Mouse (Mus musculus): ENCODE results near the gene Usp37.

Gene Usp37

DNA sequence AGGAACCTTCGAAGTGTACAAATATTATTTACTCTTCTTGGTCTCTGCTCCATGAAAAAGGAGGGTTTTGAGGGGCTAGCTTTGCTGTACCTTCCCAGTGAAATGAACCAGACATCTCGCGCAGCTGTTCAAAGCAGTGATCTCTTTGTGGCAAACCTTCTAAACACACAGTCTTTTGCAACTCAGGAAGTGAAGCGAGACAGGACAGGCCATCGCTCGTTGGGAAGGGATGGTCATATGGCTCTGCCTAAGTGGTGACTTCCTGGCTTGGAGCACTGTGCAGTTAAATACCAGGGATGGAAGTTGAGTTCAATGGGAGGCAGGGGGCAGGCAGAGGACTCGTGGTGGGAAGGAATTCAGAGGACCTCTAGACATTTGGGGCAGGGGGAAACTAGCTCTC lies 118.2 kb downstream of the Usp37 start:
- Histone ChIP-seq H3K36me3 (ENCODE audit: control insufficient read depth, insufficient read depth, low read length, poor library complexity, severe bottlenecking) (no peaks in the 10 kb centered on the region), H3K27me3 (ENCODE audit: control insufficient read depth, insufficient read depth, low read length, poor library complexity, severe bottlenecking) (no peaks in the 10 kb centered on the region)
- no peak for DNase-seq (ENCODE audit: low read depth, low spot score)

DNA sequence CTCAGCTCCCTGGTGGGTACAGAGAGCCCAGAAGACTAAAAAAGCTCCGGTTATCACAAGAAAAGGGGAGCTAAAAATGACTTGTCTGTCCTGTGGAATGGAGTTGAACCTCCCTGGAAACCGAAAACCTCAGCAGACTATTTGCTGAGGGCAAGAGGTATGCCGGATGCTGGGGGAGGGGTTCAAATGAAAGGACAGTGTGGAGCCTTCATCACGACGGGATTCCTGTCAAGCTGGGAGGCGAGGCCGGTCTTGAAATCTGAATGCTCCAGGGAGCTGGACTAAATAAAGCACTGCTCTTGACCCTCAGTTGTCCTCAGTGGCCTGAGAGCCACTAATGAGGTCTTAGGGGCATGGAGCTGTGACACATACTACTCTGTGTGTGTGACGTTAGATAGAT lies 120.9 kb downstream of the Usp37 start:
- DNase-seq (ENCODE audit: low read depth, low spot score) = no peak
- Histone ChIP-seq H3K36me3 (ENCODE audit: control insufficient read depth, insufficient read depth, low read length, poor library complexity, severe bottlenecking) (no peaks in the 10 kb centered on the region), H3K27me3 (ENCODE audit: control insufficient read depth, insufficient read depth, low read length, poor library complexity, severe bottlenecking) (no peaks in the 10 kb centered on the region)

DNA sequence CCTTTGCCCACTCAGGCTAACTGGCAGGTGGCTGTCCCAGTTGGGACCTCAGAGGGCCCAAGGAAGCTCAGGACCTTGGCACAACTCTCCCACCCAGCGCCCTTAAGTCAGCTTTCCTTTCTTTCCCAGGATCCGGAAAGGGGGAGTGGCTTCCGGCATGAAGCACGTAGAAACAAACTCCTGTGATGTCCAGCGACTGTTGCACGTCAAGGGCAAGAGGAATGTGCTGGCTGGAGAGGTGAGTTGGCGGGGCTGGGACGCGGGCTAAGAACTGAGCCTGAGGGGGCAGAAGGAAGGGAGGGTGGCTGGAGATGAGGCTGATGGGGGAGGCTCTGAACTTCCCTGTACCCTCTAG lies 124.7 kb downstream of the Usp37 start:
- Histone ChIP-seq H3K27me3 (ENCODE audit: control insufficient read depth, insufficient read depth, low read length, poor library complexity, severe bottlenecking) (no peaks in the 10 kb centered on the region), H3K36me3 (ENCODE audit: control insufficient read depth, insufficient read depth, low read length, poor library complexity, severe bottlenecking) (no peaks in the 10 kb centered on the region)
- no peak for DNase-seq (ENCODE audit: low read depth, low spot score)

DNA sequence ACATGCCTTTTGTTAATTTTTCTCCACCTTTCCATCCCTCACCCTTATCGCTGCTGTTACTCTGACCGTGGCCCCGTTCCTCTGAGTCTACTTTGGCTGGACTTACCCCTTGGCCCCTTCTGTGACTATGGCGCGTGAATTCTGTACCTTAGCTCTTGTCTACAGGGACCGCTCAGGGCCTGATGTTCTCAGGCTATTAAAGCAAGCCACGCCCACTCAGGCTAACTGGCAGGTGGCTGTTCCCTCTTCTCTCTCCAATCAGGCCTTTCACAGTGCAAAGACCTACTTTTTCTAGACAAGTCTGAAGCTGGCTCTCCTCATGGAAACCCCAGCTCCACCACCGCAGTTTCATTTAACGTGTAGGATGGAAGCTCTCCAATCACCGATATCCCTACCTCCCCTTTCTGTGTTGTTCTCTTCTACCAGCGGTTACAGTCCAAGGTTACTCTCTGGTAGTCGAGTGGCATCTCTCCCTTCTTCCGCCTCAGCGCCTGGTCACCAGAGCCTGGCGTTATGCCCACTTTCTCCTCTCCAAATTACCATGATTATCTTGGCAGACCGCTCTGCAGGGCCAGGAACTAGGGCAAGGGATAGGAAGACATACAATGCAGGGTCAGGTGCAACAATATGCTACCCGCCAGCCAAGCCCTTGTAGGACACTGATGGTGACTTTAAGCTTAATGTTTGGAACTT lies 125.2 kb downstream of the Usp37 start:
- no peaks in the 10 kb centered on the region for H3K36me3 ChIP-seq (ENCODE audit: control insufficient read depth, insufficient read depth, low read length, poor library complexity, severe bottlenecking)
- no peak for DNase-seq (ENCODE audit: low read depth, low spot score)

DNA sequence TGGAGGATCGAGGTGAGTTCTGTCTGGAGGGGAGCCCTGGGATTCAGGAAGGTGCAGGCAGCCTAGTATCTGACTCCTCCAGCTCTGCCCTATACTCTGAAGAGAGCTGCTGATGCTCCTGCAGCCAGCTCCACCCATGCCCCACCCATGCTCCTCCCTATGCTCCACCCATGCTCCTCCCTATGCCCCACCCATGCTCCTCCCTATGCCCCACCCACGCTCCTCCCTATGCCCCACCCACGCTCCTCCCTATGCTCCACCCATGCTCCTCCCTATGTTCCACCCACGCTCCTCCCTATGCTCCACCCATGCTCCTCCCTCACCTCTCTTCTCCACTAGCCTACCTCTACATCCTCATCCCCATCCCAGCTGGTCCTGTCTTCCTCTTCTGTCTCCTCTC lies 128.9 kb downstream of the Usp37 start:
- H3K36me3 ChIP-seq (ENCODE audit: control insufficient read depth, insufficient read depth, low read length, poor library complexity, severe bottlenecking) = no peaks in the 10 kb centered on the region
- DNase-seq (ENCODE audit: low read depth, low spot score) = peak; percentile 48
- H3K27me3 ChIP-seq (ENCODE audit: control insufficient read depth, insufficient read depth, low read length, poor library complexity, severe bottlenecking) = no peaks in the 10 kb centered on the region

More for the DNA sequence above, 125.2 kb downstream of the Usp37 start:
- H3K27me3 ChIP-seq (ENCODE audit: control insufficient read depth, insufficient read depth, low read length, poor library complexity, severe bottlenecking) = no peaks in the 10 kb centered on the region

DNA sequence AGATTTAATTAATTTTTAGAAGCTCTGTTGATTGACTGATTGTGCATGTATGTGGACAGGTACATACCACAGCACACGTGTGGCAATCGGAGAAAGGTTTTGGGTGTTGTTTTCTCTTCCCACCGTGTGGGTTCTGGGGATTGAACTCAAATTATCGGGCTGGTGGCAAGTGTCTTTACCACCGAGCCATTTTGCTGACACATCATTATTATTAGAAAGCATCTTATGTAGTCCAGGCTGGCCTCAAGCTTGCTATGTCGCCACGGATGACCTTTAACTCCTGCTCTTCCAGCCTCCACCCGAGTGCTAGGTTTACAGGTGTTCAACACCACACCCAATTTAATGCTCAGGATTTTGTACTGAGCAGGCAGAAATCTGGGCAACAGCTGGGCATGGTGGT lies 131.4 kb downstream of the Usp37 start:
- Histone ChIP-seq H3K27me3 (ENCODE audit: control insufficient read depth, insufficient read depth, low read length, poor library complexity, severe bottlenecking) (no peaks in the 10 kb centered on the region), H3K36me3 (ENCODE audit: control insufficient read depth, insufficient read depth, low read length, poor library complexity, severe bottlenecking) (no peaks in the 10 kb centered on the region)
- DNase-seq (ENCODE audit: low read depth, low spot score) = no peak

DNA sequence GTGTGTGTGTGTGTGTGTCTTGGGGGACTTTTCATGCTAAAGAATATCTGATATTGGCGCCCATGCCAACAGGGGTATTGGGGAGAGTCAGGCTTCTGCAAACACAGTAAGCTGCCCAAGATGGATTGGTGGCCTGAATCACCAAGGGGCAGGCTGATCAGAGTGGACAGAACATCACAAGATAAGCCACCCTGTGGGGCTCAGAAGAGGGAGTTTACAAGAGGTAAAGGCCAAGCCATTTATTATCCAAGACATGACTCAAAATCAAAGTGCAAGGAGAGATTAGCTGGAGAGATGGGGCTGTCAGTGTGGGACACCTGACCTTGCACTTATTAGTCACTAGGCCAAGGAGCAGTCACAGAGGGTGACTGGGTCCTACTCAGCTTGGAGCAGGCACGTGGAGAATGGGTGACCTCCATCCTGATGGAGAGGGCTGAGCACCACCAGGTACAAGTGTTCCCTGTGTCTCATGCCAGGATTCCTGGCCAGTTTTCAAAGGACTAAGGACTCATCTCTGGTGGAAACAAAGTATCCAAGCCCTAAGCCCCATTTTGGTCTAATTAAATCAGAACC lies 132.2 kb downstream of the Usp37 start:
- Histone ChIP-seq H3K27me3 (ENCODE audit: control insufficient read depth, insufficient read depth, low read length, poor library complexity, severe bottlenecking) (no peaks in the 10 kb centered on the region), H3K36me3 (ENCODE audit: control insufficient read depth, insufficient read depth, low read length, poor library complexity, severe bottlenecking) (no peaks in the 10 kb centered on the region)
- DNase-seq (ENCODE audit: low read depth, low spot score) = no peak

- Histone ChIP-seq H3K36me3 (ENCODE audit: control insufficient read depth, insufficient read depth, low read length, poor library complexity, severe bottlenecking) (no peaks in the 10 kb centered on the region), H3K27me3 (ENCODE audit: control insufficient read depth, insufficient read depth, low read length, poor library complexity, severe bottlenecking) (no peaks in the 10 kb centered on the region)
- DNase-seq (ENCODE audit: low read depth, low spot score) = no peak
These were observed 135.2 kb downstream of the Usp37 start, which contains the start of gene Vil1 for GRCm38 (mm10) chr1:74408589-74409504. Vil1 (plus strand) TSS chr1:74409376.

DNA sequence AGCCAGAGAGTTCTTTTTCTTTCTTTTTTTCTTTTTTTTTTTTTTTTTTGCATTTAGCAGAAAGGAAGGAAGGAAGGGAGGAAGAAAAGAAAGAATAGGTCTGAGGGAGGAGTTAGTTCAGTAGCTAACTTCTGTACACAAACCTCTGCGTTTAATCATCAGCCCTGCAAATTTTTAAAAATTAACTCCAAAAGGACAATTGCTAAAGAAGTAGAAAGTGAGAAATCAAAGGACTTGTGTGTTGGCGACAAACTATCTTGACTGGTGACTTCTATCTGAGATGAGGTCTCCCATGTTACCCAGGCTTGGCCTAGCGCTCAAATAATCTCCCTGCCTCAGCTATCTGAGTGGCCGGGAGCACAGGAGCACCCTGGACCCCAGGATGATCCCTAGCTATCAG lies 139.9 kb downstream of the Usp37 start:
- H3K36me3 ChIP-seq (ENCODE audit: control insufficient read depth, insufficient read depth, low read length, poor library complexity, severe bottlenecking) = no peaks in the 10 kb centered on the region
- no peaks in the 10 kb centered on the region for H3K27me3 ChIP-seq (ENCODE audit: control insufficient read depth, insufficient read depth, low read length, poor library complexity, severe bottlenecking)
- no peak for DNase-seq (ENCODE audit: low read depth, low spot score)

GRCm38 (mm10) chr1:74401015-74401702 lies 142.9 kb downstream of the Usp37 start:
- no peaks in the 10 kb centered on the region for H3K27me3 ChIP-seq (ENCODE audit: control insufficient read depth, insufficient read depth, low read length, poor library complexity, severe bottlenecking)
- DNase-seq (ENCODE audit: low read depth, low spot score) = no peak
- H3K36me3 ChIP-seq (ENCODE audit: control insufficient read depth, insufficient read depth, low read length, poor library complexity, severe bottlenecking) = no peaks in the 10 kb centered on the region

DNA sequence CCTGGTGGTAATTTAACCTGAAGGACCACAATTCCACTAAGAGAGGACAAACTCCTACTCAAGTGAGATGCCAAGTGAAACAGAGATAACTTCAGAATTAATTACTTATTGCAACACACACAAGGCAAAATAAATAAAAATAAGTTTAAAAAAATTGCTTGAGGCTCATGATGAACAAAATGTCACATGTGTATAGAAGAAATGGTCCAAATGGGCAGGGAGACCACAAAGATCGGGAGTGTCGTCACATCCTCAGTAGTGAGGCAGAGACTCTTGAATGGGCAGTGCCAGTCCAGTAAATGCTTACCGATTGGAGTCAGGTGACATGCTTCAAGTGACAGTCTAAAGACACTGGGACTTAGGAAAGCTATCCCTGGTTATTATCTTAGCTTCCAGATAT lies 143.6 kb downstream of the Usp37 start:
- DNase-seq (ENCODE audit: low read depth, low spot score) = no peak
- Histone ChIP-seq H3K27me3 (ENCODE audit: control insufficient read depth, insufficient read depth, low read length, poor library complexity, severe bottlenecking) (no peaks in the 10 kb centered on the region), H3K36me3 (ENCODE audit: control insufficient read depth, insufficient read depth, low read length, poor library complexity, severe bottlenecking) (no peaks in the 10 kb centered on the region)

GRCm38 (mm10) chr1:74397919-74398451 lies 146.1 kb downstream of the Usp37 start:
- DNase-seq (ENCODE audit: low read depth, low spot score) = peak; percentile 89
- peaks cover 4% of the 10 kb centered on the region; the same call in 1 of the 2 replicates for H3K36me3 ChIP-seq (ENCODE audit: control insufficient read depth, insufficient read depth, low read length, poor library complexity, severe bottlenecking)

GRCm38 (mm10) chr1:74397268-74397918 lies 146.7 kb downstream of the Usp37 start:
- no peaks in the 10 kb centered on the region for H3K27me3 ChIP-seq (ENCODE audit: control insufficient read depth, insufficient read depth, low read length, poor library complexity, severe bottlenecking)
- peak; percentile 94 for DNase-seq (ENCODE audit: low read depth, low spot score)
- peaks cover 4% of the 10 kb centered on the region; the same call in 1 of the 2 replicates for H3K36me3 ChIP-seq (ENCODE audit: control insufficient read depth, insufficient read depth, low read length, poor library complexity, severe bottlenecking)

More at GRCm38 (mm10) chr1:74397919-74398451, 146.1 kb downstream of the Usp37 start:
- H3K27me3 ChIP-seq (ENCODE audit: control insufficient read depth, insufficient read depth, low read length, poor library complexity, severe bottlenecking) = no peaks in the 10 kb centered on the region
